Mouse (Mus musculus) midbrain, embryonic 10.5 days (tissue): Measurements from ENCODE around the gene Prokr2. TPM values are rescaled to one million over a fixed set of nuclear protein-coding genes. Genes with fewer than 3 reads are reported as not detected.
"Not testable (repeated sequence)": the region's sequence is repeated elsewhere in the genome, so short reads cannot be mapped to it uniquely, and the experiment has no call there.

Experiments
- DNase-seq: peaks from one replicate; pipeline ENCODE4 v3.0.0-alpha.2; 2017; ENCODE audit warnings: low spot score
- H3K27ac ChIP-seq: fragments of 300-500 bp; sonication (generic); replicated peaks from 2 replicates; pipeline ENCODE4 v1.5.1; 2016; ENCODE audit warnings: mild to moderate bottlenecking
- H3K27me3 ChIP-seq: fragments of 300-500 bp; sonication (generic); 2 replicates; pipeline ENCODE4 v1.6.1; 2016; ENCODE audit warnings: low read depth, mild to moderate bottlenecking; ENCODE audit not compliant: poor library complexity, severe bottlenecking
- H3K36me3 ChIP-seq: fragments of 300-500 bp; sonication (generic); 2 replicates; pipeline ENCODE4 v1.6.1; 2016; ENCODE audit warnings: mild to moderate bottlenecking, moderate library complexity
- H3K4me1 ChIP-seq: fragments of 300-500 bp; sonication (generic); 2 replicates; pipeline ENCODE4 v1.6.1; 2016
- H3K4me3 ChIP-seq: fragments of 300-500 bp; sonication (generic); 2 replicates; pipeline ENCODE4 v1.5.1; 2016; ENCODE audit warnings: mild to moderate bottlenecking, moderate library complexity
- H3K9me3 ChIP-seq: fragments of 300-500 bp; sonication (generic); replicated peaks from 2 replicates; pipeline ENCODE4 v1.6.1; 2016; ENCODE audit warnings: mild to moderate bottlenecking
- WGBS: fragments of 180-500 bp; shearing (Covaris S2); methylation state at CpG from one replicate; pipeline ENCODE4 v1.1.7; 2016; 5-methylcytosine and 5-hydroxymethylcytosine counted together
- polyA plus RNA-seq: library from polyadenylated mRNA; unstranded; fragments of >200 nt; fragmentation: Nextera tagmentation; extraction: Ambion mirVana; gene quantifications from 2 replicates; pipeline ENCODE4 v1.2.1, GENCODE M21; 2016

Gene Prokr2
- polyA plus RNA-seq, 1 experiment from 2014 or later, result 0.56 TPM

DNA sequence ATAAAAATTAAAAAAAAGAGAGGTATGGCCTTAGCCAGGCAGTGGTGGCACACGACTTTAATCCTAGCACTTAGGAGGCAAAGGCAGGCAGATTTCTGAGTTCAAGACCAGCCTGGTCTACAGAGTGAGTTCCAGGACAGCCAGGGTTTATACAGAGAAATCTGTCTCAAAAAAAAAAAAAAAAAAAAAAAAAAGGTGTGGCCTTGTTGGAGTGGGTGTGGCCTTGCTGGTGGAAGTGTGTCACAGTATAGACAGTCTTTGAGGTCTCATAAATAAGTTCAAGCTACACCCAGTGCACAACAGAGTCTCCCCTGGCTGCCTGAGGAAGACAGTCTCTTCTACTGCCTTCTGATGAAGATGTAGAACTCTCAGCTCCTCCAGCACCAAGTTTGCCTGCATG, 68.1 kb downstream of the Prokr2 start:
- Histone ChIP-seq H3K4me3 (no peak overlapping the region), H3K9me3 (no peaks in the 10 kb centered on the region), H3K27me3 (no peaks in the 10 kb centered on the region), H3K27ac (no peak overlapping the region), H3K4me1 (no peaks in the 10 kb centered on the region), H3K36me3 (no peaks in the 10 kb centered on the region)
- no peak for DNase-seq
- 75% methylated on average over 1 of the region's 1 CpGs for WGBS

DNA sequence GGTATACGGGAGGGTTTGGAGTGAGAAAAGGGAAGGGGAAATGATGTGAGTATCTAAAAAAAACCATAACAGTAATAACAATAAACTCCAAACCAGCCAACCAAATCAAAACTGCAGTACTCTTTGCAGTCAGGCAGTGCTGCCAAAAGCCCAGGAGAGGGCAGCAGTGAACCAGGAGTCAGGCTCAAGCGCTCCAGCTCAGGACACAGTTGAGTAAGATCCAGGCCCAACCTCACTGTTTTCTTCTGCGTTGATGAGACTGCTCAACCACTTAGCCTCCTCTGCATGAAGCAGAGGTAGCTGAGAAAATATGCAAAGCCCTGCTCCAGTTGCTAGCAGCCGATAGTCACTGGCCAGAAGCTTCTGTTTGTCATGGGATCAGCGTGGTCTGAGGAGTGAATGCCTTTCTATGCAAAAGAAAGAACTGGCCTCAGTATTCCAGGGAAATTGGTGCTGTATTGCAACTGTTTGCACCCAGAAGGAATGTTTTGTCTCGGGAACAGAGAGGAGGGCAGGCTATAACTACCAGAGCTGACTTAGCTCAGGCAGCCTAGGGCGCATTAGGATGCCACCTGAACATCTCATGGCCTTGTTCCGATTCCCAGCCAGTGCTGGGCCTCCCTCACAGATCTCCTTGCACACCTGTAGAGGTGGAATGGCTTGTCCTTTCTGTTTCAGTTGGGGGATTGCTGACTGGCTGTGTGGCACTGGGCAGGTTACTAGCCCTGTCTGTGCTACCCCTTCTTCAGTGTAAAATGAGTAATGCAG, 69.0 kb downstream of the Prokr2 start:
- 42% methylated on average over 8 of the region's 8 CpGs for WGBS
- Histone ChIP-seq H3K4me1 (no peaks in the 10 kb centered on the region), H3K27me3 (no peaks in the 10 kb centered on the region), H3K9me3 (no peaks in the 10 kb centered on the region), H3K36me3 (no peaks in the 10 kb centered on the region), H3K4me3 (no peak overlapping the region), H3K27ac (no peak overlapping the region; the same call in 1 of the 2 replicates)
- DNase-seq, result peak; percentile 61

DNA sequence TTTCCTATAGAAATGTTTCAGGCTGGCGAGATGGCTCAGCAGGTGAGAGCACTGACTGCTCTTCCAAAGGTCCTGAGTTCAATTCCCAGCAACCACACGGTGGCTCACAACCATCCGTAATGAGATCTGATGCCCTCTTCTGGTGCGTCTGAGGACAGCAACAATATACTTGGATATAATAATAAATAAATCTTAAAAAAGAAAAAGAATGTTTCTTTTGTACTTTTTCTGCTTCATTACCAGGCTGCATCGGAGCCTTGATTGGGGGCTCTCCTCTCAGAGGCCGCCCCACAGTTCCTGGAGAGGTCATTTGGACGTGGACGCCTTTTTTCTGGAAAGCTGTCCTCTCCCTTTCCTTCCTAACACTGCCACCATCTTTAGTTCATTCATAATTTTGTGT, 71.2 kb downstream of the Prokr2 start:
- not testable (repeated sequence) for DNase-seq, H3K9me3 ChIP-seq, H3K27me3 ChIP-seq, H3K4me1 ChIP-seq, H3K27ac ChIP-seq, H3K4me3 ChIP-seq
- 88% methylated on average over 8 of the region's 8 CpGs for WGBS
- peaks cover 18% of the 10 kb centered on the region for H3K36me3 ChIP-seq

DNA sequence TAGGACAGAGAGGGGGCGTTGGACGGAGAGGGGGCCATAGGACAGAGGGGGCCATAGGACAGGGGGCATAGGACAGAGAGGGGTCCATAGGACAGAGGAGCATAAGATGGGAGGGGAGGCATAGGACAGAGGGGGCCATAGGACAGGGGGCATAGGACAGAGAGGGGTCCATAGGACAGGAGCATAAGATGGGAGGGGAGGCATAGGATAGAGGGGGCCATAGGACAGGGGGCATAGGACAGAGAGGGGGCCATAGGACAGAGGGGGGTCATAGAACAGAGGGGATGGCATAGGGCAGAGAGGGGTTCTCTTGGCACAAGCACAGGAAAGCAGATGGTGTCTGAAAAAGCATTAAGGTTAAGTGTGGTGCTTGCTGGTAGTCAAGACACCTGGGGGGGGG, 71.7 kb downstream of the Prokr2 start:
- Histone ChIP-seq H3K9me3 (no peaks in the 10 kb centered on the region), H3K4me3 (no peak overlapping the region), H3K36me3 (peaks cover 23% of the 10 kb centered on the region), H3K4me1 (no peaks in the 10 kb centered on the region), H3K27me3 (no peaks in the 10 kb centered on the region), H3K27ac (no peak overlapping the region)
- DNase-seq, result no peak
- 100% methylated on average over 2 of the region's 2 CpGs for WGBS

DNA sequence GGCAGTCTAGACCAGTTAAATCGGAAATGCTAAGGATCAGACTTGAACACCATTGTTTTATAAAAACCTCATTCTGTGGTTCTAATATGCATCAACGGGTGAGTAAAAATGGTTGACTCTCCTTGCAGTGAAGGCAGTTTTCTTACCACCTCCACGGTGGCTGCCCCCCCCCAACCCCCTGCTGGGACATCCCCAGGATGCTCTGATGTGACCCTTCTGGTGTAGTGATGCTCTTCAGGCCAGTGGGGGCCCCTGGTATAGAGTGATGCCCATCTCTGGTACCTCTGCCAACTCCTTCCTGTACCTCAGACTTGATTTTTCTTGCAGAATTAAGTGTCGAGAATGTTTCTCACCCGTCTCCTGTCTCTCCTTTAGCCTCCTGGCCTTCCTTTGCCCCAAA, 72.6 kb downstream of the Prokr2 start:
- Histone ChIP-seq H3K36me3 (peaks cover 31% of the 10 kb centered on the region), H3K27ac (no peak overlapping the region), H3K27me3 (no peaks in the 10 kb centered on the region), H3K9me3 (no peaks in the 10 kb centered on the region), H3K4me1 (no peaks in the 10 kb centered on the region), H3K4me3 (no peak overlapping the region)
- DNase-seq, result no peak
- 88% methylated on average over 5 of the region's 5 CpGs for WGBS

DNA sequence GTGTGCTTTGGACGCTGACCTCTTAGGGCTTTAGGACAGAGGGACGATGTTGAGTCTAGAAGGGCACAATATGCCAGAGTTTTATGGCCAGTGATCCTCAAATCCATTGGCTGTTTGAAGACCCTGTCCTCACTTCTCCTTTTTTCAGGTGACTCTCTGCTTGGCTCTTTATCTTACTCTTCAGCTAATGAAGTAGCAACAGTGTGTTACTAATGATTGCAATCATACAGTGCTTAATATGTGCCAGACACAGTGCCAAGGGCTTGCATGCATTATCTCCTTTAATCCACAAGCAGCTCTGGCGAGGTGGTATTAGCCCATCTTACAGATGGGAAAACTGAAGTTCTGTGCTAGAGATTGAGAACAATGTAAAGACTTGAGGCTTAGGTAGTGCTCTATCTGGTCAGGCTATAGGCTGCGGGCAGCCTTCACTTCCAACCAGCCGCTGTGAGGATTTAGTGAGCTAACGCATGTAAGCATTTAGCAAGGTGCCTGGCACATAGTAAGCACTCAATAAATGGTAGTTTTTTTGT, 75.8 kb downstream of the Prokr2 start:
- Histone ChIP-seq H3K4me3 (no peak overlapping the region), H3K4me1 (no peaks in the 10 kb centered on the region), H3K9me3 (no peaks in the 10 kb centered on the region), H3K27me3 (no peaks in the 10 kb centered on the region), H3K27ac (no peak overlapping the region), H3K36me3 (peaks cover 62% of the 10 kb centered on the region)
- WGBS, result 98% methylated on average over 6 of the region's 6 CpGs
- DNase-seq, result no peak

DNA sequence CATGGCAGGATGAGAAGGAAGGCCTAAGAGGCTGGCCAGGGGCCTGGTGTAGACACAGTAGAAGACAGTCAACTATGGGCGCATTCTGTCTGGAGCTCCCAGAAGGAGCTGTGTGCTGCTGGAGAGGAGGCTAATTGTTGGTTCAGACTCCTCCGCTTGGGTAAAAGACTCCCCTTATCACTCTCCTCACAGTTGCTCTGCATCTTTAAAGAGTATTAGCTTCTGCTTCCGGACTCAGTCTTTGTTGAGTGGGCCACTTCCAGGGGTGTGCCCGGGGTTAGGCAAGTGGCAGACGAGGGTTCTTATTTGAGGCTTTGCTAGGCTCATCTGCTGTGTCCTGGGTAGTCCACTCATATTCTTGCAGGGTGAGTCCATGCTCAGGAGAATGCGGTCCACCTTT, 76.4 kb downstream of the Prokr2 start:
- H3K36me3 ChIP-seq, result peaks cover 68% of the 10 kb centered on the region
- 95% methylated on average over 6 of the region's 6 CpGs for WGBS

DNA sequence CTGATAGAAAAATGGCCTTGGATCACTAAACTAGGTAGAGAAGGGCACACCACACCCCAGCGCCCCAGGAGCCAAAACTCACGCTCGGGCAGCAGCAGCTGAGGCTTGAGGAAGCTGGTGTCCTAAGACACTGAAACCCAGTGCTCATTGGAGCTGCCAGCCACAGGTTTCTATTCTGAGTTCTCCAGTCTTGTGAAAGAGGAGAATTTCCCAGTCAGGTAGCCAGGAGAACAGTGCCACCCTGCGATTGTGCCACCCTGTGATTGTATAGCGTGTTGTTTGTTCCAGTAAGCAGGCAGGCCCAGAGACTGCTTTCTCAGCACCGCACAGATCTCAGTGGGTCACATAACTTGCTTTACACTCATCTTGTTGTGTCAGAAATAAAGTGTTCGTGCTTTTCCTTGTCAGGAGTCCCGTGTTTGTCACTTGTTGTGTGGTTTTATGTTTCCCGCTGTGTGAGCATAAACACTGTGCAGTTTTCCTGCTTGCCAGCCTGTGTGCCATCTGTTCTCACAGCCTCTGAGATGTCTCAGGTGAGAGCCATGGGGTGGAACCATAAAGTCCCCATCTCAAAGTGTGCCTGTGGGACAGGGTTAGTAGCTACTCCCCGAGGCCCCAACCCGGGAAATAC, 77.9 kb downstream of the Prokr2 start:
- Histone ChIP-seq H3K27me3 (no peaks in the 10 kb centered on the region), H3K9me3 (no peaks in the 10 kb centered on the region), H3K4me1 (no peaks in the 10 kb centered on the region), H3K27ac (no peak overlapping the region), H3K36me3 (peaks cover 83% of the 10 kb centered on the region), H3K4me3 (no peak overlapping the region)
- WGBS, result 94% methylated on average over 11 of the region's 11 CpGs
- DNase-seq, result no peak

More for the DNA sequence above, 76.4 kb downstream of the Prokr2 start:
- Histone ChIP-seq H3K4me1 (no peaks in the 10 kb centered on the region), H3K9me3 (no peaks in the 10 kb centered on the region), H3K27me3 (no peaks in the 10 kb centered on the region), H3K4me3 (no peak overlapping the region), H3K27ac (no peak overlapping the region)
- DNase-seq, result no peak

DNA sequence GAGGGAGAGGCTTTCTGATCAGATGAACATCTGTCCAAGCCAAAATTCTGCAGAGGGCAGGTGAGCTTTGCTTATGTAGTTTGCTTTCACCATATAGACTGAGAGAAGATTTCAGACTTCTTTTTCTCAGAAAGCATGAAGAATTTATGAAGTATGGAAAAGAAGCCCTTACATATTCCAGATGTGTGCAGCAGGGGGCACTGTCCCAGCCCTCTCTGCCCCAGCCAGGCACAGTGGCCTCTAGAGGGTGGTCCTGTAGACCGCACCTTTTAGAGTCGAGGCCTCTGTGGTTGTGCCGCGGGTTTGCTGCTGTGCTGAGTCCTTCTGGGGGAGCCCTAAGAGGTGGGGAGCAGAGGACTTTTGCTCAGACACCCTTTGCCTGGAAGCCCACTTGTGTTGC, 79.3 kb downstream of the Prokr2 start:
- no peak overlapping the region for H3K27ac ChIP-seq
- no peaks in the 10 kb centered on the region for H3K9me3 ChIP-seq
- no peak overlapping the region for H3K4me3 ChIP-seq
- DNase-seq, result no peak
- H3K4me1 ChIP-seq, result no peaks in the 10 kb centered on the region
- H3K36me3 ChIP-seq, result peaks cover 96% of the 10 kb centered on the region
- WGBS, result 65% methylated on average over 4 of the region's 4 CpGs
- H3K27me3 ChIP-seq, result no peaks in the 10 kb centered on the region

DNA sequence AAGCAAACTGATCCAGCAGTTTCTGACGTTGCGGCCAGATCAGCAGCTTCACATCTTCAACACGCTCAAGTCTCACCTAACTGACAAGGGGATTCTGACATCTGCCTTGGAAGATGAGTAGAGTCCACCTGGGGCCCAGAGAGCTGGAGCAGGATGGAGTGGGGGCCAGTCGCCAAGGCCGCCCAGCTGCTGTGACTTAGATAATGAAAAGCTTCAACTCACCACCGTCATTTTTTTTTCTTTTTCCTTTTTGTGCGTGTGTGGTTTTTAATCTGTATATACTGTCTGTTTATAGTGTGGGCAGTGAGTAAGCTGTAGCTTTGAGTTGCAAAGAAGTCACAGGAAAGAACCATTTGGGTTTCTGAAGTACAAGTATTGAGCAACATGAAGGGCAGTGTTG, 80.1 kb downstream of the Prokr2 start:
- Histone ChIP-seq H3K4me3 (no peak overlapping the region), H3K36me3 (peaks cover 96% of the 10 kb centered on the region), H3K9me3 (no peaks in the 10 kb centered on the region), H3K4me1 (no peaks in the 10 kb centered on the region), H3K27ac (no peak overlapping the region), H3K27me3 (no peaks in the 10 kb centered on the region)
- no peak for DNase-seq
- WGBS, result 96% methylated on average over 7 of the region's 7 CpGs

DNA sequence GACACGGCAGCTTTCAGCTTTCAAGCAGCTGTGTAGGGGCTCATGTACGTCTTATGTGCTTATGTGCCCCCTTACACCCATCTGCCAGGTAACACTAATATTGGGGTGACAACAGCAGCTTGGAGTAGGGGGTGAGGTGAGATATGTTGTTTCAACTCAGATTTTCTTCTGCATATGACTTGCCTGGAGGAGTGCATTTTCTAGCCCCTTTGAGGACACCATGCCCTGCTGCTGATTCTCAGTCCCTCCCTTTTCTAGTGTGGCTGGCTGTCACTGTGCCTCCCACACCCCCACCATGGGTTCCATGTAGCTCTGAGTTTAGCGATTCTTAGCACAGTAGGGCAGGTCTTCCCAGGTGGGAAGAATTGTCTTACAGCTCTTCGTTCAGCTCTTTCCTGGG, 83.8 kb downstream of the Prokr2 start:
- Histone ChIP-seq H3K27me3 (no peaks in the 10 kb centered on the region), H3K36me3 (peaks cover 98% of the 10 kb centered on the region)
- DNase-seq, result no peak

DNA sequence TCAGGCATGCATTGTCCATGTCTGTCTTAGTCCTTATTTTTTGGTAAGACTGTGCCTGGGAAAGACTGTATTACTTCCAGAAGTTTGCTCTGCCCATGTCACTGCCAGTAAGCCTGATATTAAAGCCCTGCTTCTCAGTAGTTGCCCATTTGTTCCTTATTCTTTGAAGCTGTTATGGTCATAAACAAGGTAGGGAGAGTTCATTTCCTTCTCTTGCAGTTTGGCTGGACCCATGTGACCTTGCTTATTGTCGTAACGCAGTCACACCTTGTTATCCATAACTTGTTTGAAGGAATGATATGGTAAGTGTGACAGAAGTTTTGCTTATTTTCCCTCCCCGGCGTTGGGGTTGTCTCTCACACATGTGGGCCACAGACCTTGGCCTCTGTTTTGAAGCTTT, 87.0 kb downstream of the Prokr2 start:
- Histone ChIP-seq H3K4me3 (no peak overlapping the region), H3K4me1 (no peaks in the 10 kb centered on the region), H3K27me3 (no peaks in the 10 kb centered on the region), H3K9me3 (no peaks in the 10 kb centered on the region), H3K36me3 (peaks cover 98% of the 10 kb centered on the region), H3K27ac (no peak overlapping the region)
- no peak for DNase-seq
- WGBS, result 93% methylated on average over 4 of the region's 4 CpGs

More for the DNA sequence above, 83.8 kb downstream of the Prokr2 start:
- H3K9me3 ChIP-seq, result no peaks in the 10 kb centered on the region
- H3K27ac ChIP-seq, result no peak overlapping the region
- 92% methylated on average over 4 of the region's 4 CpGs for WGBS
- no peaks in the 10 kb centered on the region for H3K4me1 ChIP-seq
- H3K4me3 ChIP-seq, result no peak overlapping the region

DNA sequence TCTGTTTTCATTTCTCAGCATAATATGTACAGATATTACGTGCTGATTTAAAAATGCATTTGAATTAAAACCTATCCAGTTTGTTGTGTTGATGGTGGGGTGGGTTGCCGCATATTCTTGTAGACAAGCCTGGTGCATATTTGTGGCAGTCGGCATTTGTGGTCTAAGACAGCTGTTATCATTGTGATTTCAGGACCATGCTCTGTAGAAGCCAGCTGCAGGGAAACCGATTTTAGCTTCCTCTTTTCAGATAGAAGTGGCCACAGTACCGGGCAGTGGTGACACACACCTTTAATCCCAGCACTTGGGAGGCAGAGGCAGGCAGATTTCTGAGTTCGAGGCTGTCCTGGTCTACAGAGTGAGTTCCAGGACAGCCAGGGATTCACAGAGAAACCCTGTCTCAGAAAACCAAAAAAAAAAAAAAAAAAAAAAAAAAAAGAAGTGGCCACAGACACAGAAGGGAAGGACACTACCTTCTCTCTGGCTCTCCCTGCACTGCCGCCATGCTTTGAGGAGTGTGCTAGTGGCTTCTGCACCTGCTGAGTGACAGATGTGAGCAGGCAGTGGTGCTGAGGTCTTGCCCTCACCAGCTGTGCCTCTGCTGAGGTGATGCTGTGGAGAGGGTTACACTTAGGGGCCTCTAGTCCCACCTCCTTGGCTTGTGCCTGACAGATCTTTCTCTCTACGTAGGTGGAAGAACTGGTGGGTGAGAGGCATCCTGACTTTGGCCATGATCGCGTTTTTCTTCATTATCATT, 91.4 kb downstream of the Prokr2 start:
- DNase-seq, result no peak
- peaks cover 18% of the 10 kb centered on the region for H3K4me1 ChIP-seq
- no peak overlapping the region for H3K27ac ChIP-seq
- H3K27me3 ChIP-seq, result no peaks in the 10 kb centered on the region
- H3K9me3 ChIP-seq, result no peaks in the 10 kb centered on the region
- no peak overlapping the region for H3K4me3 ChIP-seq
- WGBS, result 94% methylated on average over 10 of the region's 10 CpGs
- H3K36me3 ChIP-seq, result peaks cover 60% of the 10 kb centered on the region
